Comparison of ENCODE assay signal across 10 mouse cellular contexts in genomic region chr6:125492664-125493063, GRCm38 (mm10). TPM values are rescaled to one million over a fixed set of nuclear protein-coding genes. Genes with fewer than 3 reads are reported as not detected.
DNase-seq lines count a peak whose midpoint lies in the region; ATAC-seq and TF ChIP-seq lines count a peak whose summit lies in the region.
"Had no signal": no experiment of that assay in that cellular context is flagged by ENCODE, and none has a peak within 500 bp of the region (broad histone marks: within the 10 kb centered on the region; RNA-seq: fewer than 3 reads in every experiment).

No protein-coding gene starts in this region.

- H3K36me3 ChIP-seq in kidney, embryonic 14.5 days (ENCODE audit: control insufficient read depth, insufficient read depth, low read length): 0 out of 2 replicates have a peak, but pooled peaks cover 4% of the 10 kb centered on the region
- H3K36me3 ChIP-seq in ES-Bruce4 (ENCODE audit: control insufficient read depth, insufficient read depth, low read length, poor library complexity, severe bottlenecking): no peaks in the 10 kb centered on the region; the same call in 1 of the 2 replicates
- no peaks in the 10 kb centered on the region for H3K36me3 ChIP-seq in embryonic facial prominence, embryonic 14.5 days (ENCODE audit: control insufficient read depth, insufficient read depth, low read length)
- no peaks in the 10 kb centered on the region for H3K36me3 ChIP-seq in liver, embryonic 15.5 days (replicated peaks)

- DNase-seq in kidney, adult 18-20 months: no peak
- no peak for DNase-seq in embryonic facial prominence, embryonic 14.5 days (ENCODE audit: low spot score)
- DNase-seq in cerebellum, adult 11-12 months: no peak
- DNase-seq in cerebellum, postnatal 4 days (ENCODE audit: low spot score in 2 of 2): no peak
- no peak for DNase-seq in gastrocnemius, postnatal 10 days
- DNase-seq: cerebellum, adult 9-10 months had no signal

- H3K27me3 ChIP-seq in kidney, embryonic 14.5 days (ENCODE audit: control insufficient read depth, insufficient read depth, low read length): peaks cover 9% of the 10 kb centered on the region; the same call in 1 of the 2 replicates
- H3K27me3 ChIP-seq in ES-Bruce4 (ENCODE audit: control insufficient read depth, insufficient read depth, low read length, poor library complexity, severe bottlenecking): no peaks in the 10 kb centered on the region
- H3K27me3 ChIP-seq in embryonic facial prominence, embryonic 14.5 days (replicated peaks; ENCODE audit: control insufficient read depth, insufficient read depth, low read length): no peaks in the 10 kb centered on the region
- H3K27me3 ChIP-seq in liver, embryonic 15.5 days: peaks cover 52% of the 10 kb centered on the region
- H3K27me3 ChIP-seq: Patski had no signal

- peak overlapping the region; percentile 73; the same call in 1 of the 2 replicates for H3K4me2 ChIP-seq in kidney, embryonic 14.5 days (replicated peaks; ENCODE audit: low read depth, low read length)
- H3K4me2 ChIP-seq in embryonic facial prominence, embryonic 14.5 days (ENCODE audit: low read depth, low read length): peak overlapping the region; percentile 88
- peak overlapping the region; percentile 72 for H3K4me2 ChIP-seq in liver, embryonic 15.5 days

- H3K9me3 ChIP-seq in kidney, embryonic 14.5 days (ENCODE audit: control insufficient read depth, low read length): no peaks in the 10 kb centered on the region
- H3K9me3 ChIP-seq in ES-Bruce4 (replicated peaks; ENCODE audit: control insufficient read depth, insufficient read depth, low read length, poor library complexity, severe bottlenecking): no peaks in the 10 kb centered on the region
- no peaks in the 10 kb centered on the region for H3K9me3 ChIP-seq in embryonic facial prominence, embryonic 14.5 days (ENCODE audit: control insufficient read depth, low read length)
- H3K9me3 ChIP-seq in liver, embryonic 15.5 days (replicated peaks): no peaks in the 10 kb centered on the region

- no peak for TF ChIP-seq CTCF in ES-Bruce4 (IDR thresholded peaks at IDR 0.05; ENCODE audit: low read depth, low read length)

- 0 out of 2 replicates have a peak, but pooled peaks cover 6% of the 10 kb centered on the region for H3K4me1 ChIP-seq in kidney, embryonic 14.5 days (ENCODE audit: control insufficient read depth, insufficient read depth, low read length)
- no peaks in the 10 kb centered on the region for H3K4me1 ChIP-seq in ES-Bruce4 (ENCODE audit: control insufficient read depth, insufficient read depth, low read length)
- H3K4me1 ChIP-seq in embryonic facial prominence, embryonic 14.5 days (ENCODE audit: control insufficient read depth, insufficient read depth, low read length): peaks cover 38% of the 10 kb centered on the region
- peaks cover 39% of the 10 kb centered on the region for H3K4me1 ChIP-seq in liver, embryonic 15.5 days (replicated peaks)

- H3K27ac ChIP-seq in kidney, embryonic 14.5 days (ENCODE audit: low read depth, low read length): no peak overlapping the region
- peak overlapping the region; percentile 68 for H3K27ac ChIP-seq in ES-Bruce4 (ENCODE audit: insufficient read depth, low read length)
- H3K27ac ChIP-seq in embryonic facial prominence, embryonic 14.5 days (replicated peaks; ENCODE audit: low read depth, low read length): no peak overlapping the region
- H3K27ac ChIP-seq in liver, embryonic 15.5 days (replicated peaks): no peak overlapping the region

- TF ChIP-seq EP300 in ES-Bruce4 (IDR thresholded peaks at IDR 0.05; ENCODE audit: insufficient read depth, low read depth, low read length): no peak

- H3K4me3 ChIP-seq in kidney, embryonic 14.5 days (ENCODE audit: low read length): peak overlapping the region; percentile 58; the same call in 1 of the 2 replicates
- peak overlapping the region; percentile 99 for H3K4me3 ChIP-seq in ES-Bruce4 (ENCODE audit: low read depth, low read length)
- peak overlapping the region; percentile 81 for H3K4me3 ChIP-seq in embryonic facial prominence, embryonic 14.5 days (ENCODE audit: low read depth, low read length)
- H3K4me3 ChIP-seq in liver, embryonic 15.5 days (replicated peaks): peak overlapping the region; percentile 62; the same call in 1 of the 2 replicates

- no peak overlapping the region for H3K9ac ChIP-seq in kidney, embryonic 14.5 days (ENCODE audit: low read depth, low read length)
- H3K9ac ChIP-seq in ES-Bruce4 (ENCODE audit: low read depth, poor library complexity, severe bottlenecking): peak overlapping the region; percentile 62; the same call in 1 of the 2 replicates
- peak overlapping the region; percentile 28; the same call in 1 of the 2 replicates for H3K9ac ChIP-seq in embryonic facial prominence, embryonic 14.5 days (ENCODE audit: low read depth, low read length)
- no peak overlapping the region for H3K9ac ChIP-seq in liver, embryonic 15.5 days

- no peak for TF ChIP-seq POLR2A in ES-Bruce4 (IDR thresholded peaks at IDR 0.05; ENCODE audit: insufficient read depth, low read length)

- ATAC-seq in kidney, embryonic 14.5 days (ENCODE audit: low FRiP score, low TSS enrichment): no peak
- no peak for ATAC-seq in embryonic facial prominence, embryonic 14.5 days (ENCODE audit: low read depth)
- no peak for ATAC-seq in liver, embryonic 15.5 days (ENCODE audit: insufficient read depth)
- ATAC-seq: Patski had no signal

- WGBS in kidney, embryonic 14.5 days: 71% methylated on average over 6 of the region's 6 CpGs
- WGBS in embryonic facial prominence, embryonic 14.5 days: 85% methylated on average over 6 of the region's 6 CpGs
- 37% methylated on average over 6 of the region's 6 CpGs for WGBS in liver, embryonic 15.5 days (ENCODE audit: insufficient replicate concordance)

RNA-seq across cellular contexts. Expression of gene Cd9, which starts 1.9 kb away (rescaled TPM):
- polyA plus RNA-seq in kidney, embryonic 14.5 days (2014; fragmentation: Nextera tagmentation; extraction: Ambion mirVana): 116 and 118 TPM in 2 replicates
- 417 and 439 TPM in 2 replicates for polyA plus RNA-seq in ES-Bruce4 (2011; ENCODE audit: insufficient read depth, insufficient read length, low read depth, missing spikeins)
- 241 and 245 TPM in 2 replicates for polyA plus RNA-seq in embryonic facial prominence, embryonic 14.5 days (2014; fragmentation: Nextera tagmentation; extraction: Ambion mirVana)
- polyA plus RNA-seq in liver, embryonic 15.5 days (2015; fragmentation: Nextera tagmentation; extraction: Ambion mirVana): 121 and 141 TPM in 2 replicates
- 10 to 100 TPM; 84.5 to 86.4 TPM for total RNA-seq in gastrocnemius, postnatal 10 days (2021)

RNA-seq across cellular contexts. Expression of gene Vwf, which starts 53.9 kb away (rescaled TPM):
- polyA plus RNA-seq in kidney, embryonic 14.5 days (2014; fragmentation: Nextera tagmentation; extraction: Ambion mirVana): 2.4 and 5.2 TPM in 2 replicates
- 2.7 and 3.2 TPM in 2 replicates for polyA plus RNA-seq in ES-Bruce4 (2011; ENCODE audit: insufficient read depth, insufficient read length, low read depth, missing spikeins)
- 13.4 and 16.0 TPM in 2 replicates for polyA plus RNA-seq in embryonic facial prominence, embryonic 14.5 days (2014; fragmentation: Nextera tagmentation; extraction: Ambion mirVana)
- 8.5 and 11.9 TPM in 2 replicates for polyA plus RNA-seq in liver, embryonic 15.5 days (2015; fragmentation: Nextera tagmentation; extraction: Ambion mirVana)
- total RNA-seq in gastrocnemius, postnatal 10 days (2021): 10 to 100 TPM; 26.5 to 27.6 TPM

Comparison
In these comparisons a context has a peak if more than half of its experiments do, and no peak if none do; other contexts are left out.
1. H3K9ac ChIP-seq: peak in ES-Bruce4 (single experiment) and embryonic facial prominence, embryonic 14.5 days (single experiment); none in kidney, embryonic 14.5 days (single experiment) and liver, embryonic 15.5 days (single experiment).
2. Peak in every context shown above with its lines, with median percentiles within 50 percentile points of each other: H3K4me2 ChIP-seq and H3K4me3 ChIP-seq.